Mouse (Mus musculus): ENCODE results near the gene Clip2.

The Clip2 gene

GRCm38 (mm10) chr5:134560450-134561171 lies 8.4 kb upstream of the Clip2 start:
- DNase-seq, result no peak

GRCm38 (mm10) chr5:134560071-134560449 lies 7.8 kb upstream of the Clip2 start, which contains the start of gene Syna:
Gene Syna (minus strand): TSS chr5:134560171.
- no peak for DNase-seq

GRCm38 (mm10) chr5:134555463-134556164 lies 3.4 kb upstream of the Clip2 start:
- DNase-seq, result peak; percentile 89

- no peak for DNase-seq
Observed at GRCm38 (mm10) chr5:134553951-134554546, 1.8 kb upstream of the Clip2 start.

GRCm38 (mm10) chr5:134551233-134552109 lies 763 bp downstream of the Clip2 start:
- DNase-seq, result peak; percentile 73

GRCm38 (mm10) chr5:134550836-134551232 lies 1.4 kb downstream of the Clip2 start:
- no peak for DNase-seq

- DNase-seq, result no peak
Observed at GRCm38 (mm10) chr5:134549640-134550168, 2.5 kb downstream of the Clip2 start.

- DNase-seq, result peak; percentile 46
Observed at GRCm38 (mm10) chr5:134548306-134548705, 3.9 kb downstream of the Clip2 start.

- no peak for DNase-seq
Observed at GRCm38 (mm10) chr5:134546790-134547189, 5.4 kb downstream of the Clip2 start.

- peak; percentile 45 for DNase-seq
Observed at GRCm38 (mm10) chr5:134545242-134545629, 7.0 kb downstream of the Clip2 start.

GRCm38 (mm10) chr5:134544516-134545241 lies 7.6 kb downstream of the Clip2 start:
- no peak for DNase-seq

GRCm38 (mm10) chr5:134541640-134542039 lies 10.6 kb downstream of the Clip2 start:
- DNase-seq, result no peak

- DNase-seq, result no peak
Observed at GRCm38 (mm10) chr5:134540881-134541280, 11.4 kb downstream of the Clip2 start.

GRCm38 (mm10) chr5:134539891-134540290 lies 12.3 kb downstream of the Clip2 start:
- peak; percentile 70 for DNase-seq

- no peak for DNase-seq
Observed at GRCm38 (mm10) chr5:134536036-134536435, 16.2 kb downstream of the Clip2 start.

- DNase-seq, result no peak
Observed at GRCm38 (mm10) chr5:134532417-134532816, 19.8 kb downstream of the Clip2 start.

GRCm38 (mm10) chr5:134531585-134531984 lies 20.6 kb downstream of the Clip2 start:
- DNase-seq, result no peak

- DNase-seq, result no peak
Observed at GRCm38 (mm10) chr5:134530830-134531229, 21.4 kb downstream of the Clip2 start.

GRCm38 (mm10) chr5:134528488-134528887 lies 23.7 kb downstream of the Clip2 start:
- no peak for DNase-seq

- no peak for DNase-seq
Observed at GRCm38 (mm10) chr5:134525971-134526711, 26.1 kb downstream of the Clip2 start.

- DNase-seq, result no peak
Observed at GRCm38 (mm10) chr5:134523728-134524127, 28.5 kb downstream of the Clip2 start.
